Mouse (Mus musculus): Measurements from ENCODE around the gene 9030025P20Rik. TPM values are rescaled to one million over a fixed set of nuclear protein-coding genes. Genes with fewer than 3 reads are reported as not detected.
"Not testable (repeated sequence)": the region's sequence is repeated elsewhere in the genome, so short reads cannot be mapped to it uniquely, and the experiment has no call there.

9030025P20Rik gene
- total RNA-seq, 2 experiments from 2014 or later = 3.7 to 4.9 TPM

- DNase-seq (ENCODE audit: extremely low spot score in 1 of 2, low spot score in 2 of 2) = not testable (repeated sequence)
These were observed 9.8 kb upstream of the 9030025P20Rik start for GRCm38 (mm10) chr17:14968373-14968913.

GRCm38 (mm10) chr17:14977718-14978361 is 428 bp upstream of the 9030025P20Rik start:
- intact Hi-C loops (cut with DNase I); DNase-seq (ENCODE audit: extremely low spot score in 1 of 2, low spot score in 2 of 2): not testable (repeated sequence)

More at GRCm38 (mm10) chr17:14968373-14968913, 9.8 kb upstream of the 9030025P20Rik start:
- intact Hi-C loops (cut with DNase I) = not testable (repeated sequence)

GRCm38 (mm10) chr17:14990116-14990702 is 11.9 kb downstream of the 9030025P20Rik start:
- DNase-seq (ENCODE audit: extremely low spot score in 1 of 2, low spot score in 2 of 2) = peak in 1 of 2 experiments; percentile 11
- intact Hi-C loops (cut with DNase I) = not testable (repeated sequence)

GRCm38 (mm10) chr17:14992522-14993138 is 14.4 kb downstream of the 9030025P20Rik start:
- intact Hi-C loops (cut with DNase I); DNase-seq (ENCODE audit: extremely low spot score in 1 of 2, low spot score in 2 of 2): not testable (repeated sequence)

- DNase-seq (ENCODE audit: extremely low spot score in 1 of 2, low spot score in 2 of 2); intact Hi-C loops (cut with DNase I): not testable (repeated sequence)
These were observed 15.0 kb downstream of the 9030025P20Rik start for GRCm38 (mm10) chr17:14993139-14993832.

- intact Hi-C loops (cut with DNase I); DNase-seq (ENCODE audit: extremely low spot score in 1 of 2, low spot score in 2 of 2): not testable (repeated sequence)
These were observed 15.9 kb downstream of the 9030025P20Rik start for GRCm38 (mm10) chr17:14994140-14994539.

GRCm38 (mm10) chr17:15000047-15000446 is 21.8 kb downstream of the 9030025P20Rik start:
- intact Hi-C loops (cut with DNase I); DNase-seq (ENCODE audit: extremely low spot score in 1 of 2, low spot score in 2 of 2): not testable (repeated sequence)

- intact Hi-C loops (cut with DNase I); DNase-seq (ENCODE audit: extremely low spot score in 1 of 2, low spot score in 2 of 2): not testable (repeated sequence)
These were observed 30.8 kb downstream of the 9030025P20Rik start for GRCm38 (mm10) chr17:15009088-15009487.

- DNase-seq (ENCODE audit: extremely low spot score in 1 of 2, low spot score in 2 of 2); intact Hi-C loops (cut with DNase I): not testable (repeated sequence)
These were observed 31.6 kb downstream of the 9030025P20Rik start, which contains the start of gene Gm3435 for GRCm38 (mm10) chr17:15009706-15010413. TSS of gene Gm3435 (plus strand) at chr17:15010176.

- intact Hi-C loops (cut with DNase I) = not testable (repeated sequence)
- DNase-seq (ENCODE audit: extremely low spot score in 1 of 2, low spot score in 2 of 2) = peak in 1 of 2 experiments; percentile 53
These were observed 43.4 kb downstream of the 9030025P20Rik start for GRCm38 (mm10) chr17:15021503-15022220.

- intact Hi-C loops (cut with DNase I); DNase-seq (ENCODE audit: extremely low spot score in 1 of 2, low spot score in 2 of 2): not testable (repeated sequence)
These were observed 45.7 kb downstream of the 9030025P20Rik start for GRCm38 (mm10) chr17:15023878-15024492.

- intact Hi-C loops (cut with DNase I); DNase-seq (ENCODE audit: extremely low spot score in 1 of 2, low spot score in 2 of 2): not testable (repeated sequence)
These were observed 46.4 kb downstream of the 9030025P20Rik start for GRCm38 (mm10) chr17:15024502-15025193.

- intact Hi-C loops (cut with DNase I); DNase-seq (ENCODE audit: extremely low spot score in 1 of 2, low spot score in 2 of 2): not testable (repeated sequence)
These were observed 47.2 kb downstream of the 9030025P20Rik start for GRCm38 (mm10) chr17:15025513-15025912.

GRCm38 (mm10) chr17:15031414-15031813 is 53.1 kb downstream of the 9030025P20Rik start:
- DNase-seq (ENCODE audit: extremely low spot score in 1 of 2, low spot score in 2 of 2); intact Hi-C loops (cut with DNase I): not testable (repeated sequence)

GRCm38 (mm10) chr17:15040455-15040854 is 62.2 kb downstream of the 9030025P20Rik start:
- intact Hi-C loops (cut with DNase I); DNase-seq (ENCODE audit: extremely low spot score in 1 of 2, low spot score in 2 of 2): not testable (repeated sequence)

Measured in left cerebral cortex, postnatal 10 days (tissue).